Mouse (Mus musculus) heart, embryonic 13.5 days (tissue): Measurements from ENCODE around the gene Epb41l4b. TPM values are rescaled to one million over a fixed set of nuclear protein-coding genes. Genes with fewer than 3 reads are reported as not detected.
A peak's percentile ranks its signal among the peaks of the same experiment; 100 is the strongest.

Source experiments
- ATAC-seq: fragments of 200-750 bp; cut with Nextera tagmentation; 2 replicates; pipeline ENCODE4 v1.8.0; 2017; ENCODE audit warnings: moderate TSS enrichment; ENCODE audit not compliant: insufficient number of reproducible peaks, low FRiP score, low TSS enrichment; ENCODE audit errors: extremely low read depth
- H3K27ac ChIP-seq: fragments of 300-500 bp; sonication (generic); replicated peaks from 2 replicates; pipeline ENCODE4 v1.5.1; 2015; ENCODE audit warnings: moderate library complexity, mild to moderate bottlenecking, inconsistent platforms
- H3K27me3 ChIP-seq: fragments of 300-500 bp; sonication (generic); replicated peaks from 2 replicates; pipeline ENCODE4 v1.6.1; 2015; ENCODE audit warnings: mild to moderate bottlenecking, inconsistent platforms
- H3K36me3 ChIP-seq: fragments of 300-500 bp; sonication (generic); 2 replicates; pipeline ENCODE4 v1.6.1; 2015; ENCODE audit warnings: mild to moderate bottlenecking, inconsistent platforms
- H3K4me1 ChIP-seq: fragments of 300-500 bp; sonication (generic); 2 replicates; pipeline ENCODE4 v1.6.1; 2015; ENCODE audit warnings: inconsistent platforms
- H3K4me2 ChIP-seq: fragments of 300-500 bp; sonication (generic); 2 replicates; pipeline ENCODE4 v1.6.1; 2015; ENCODE audit warnings: inconsistent platforms, mild to moderate bottlenecking, moderate library complexity
- H3K4me3 ChIP-seq: fragments of 300-500 bp; sonication (generic); 2 replicates; pipeline ENCODE4 v1.5.1; 2015; ENCODE audit warnings: moderate library complexity, mild to moderate bottlenecking, inconsistent platforms
- H3K9ac ChIP-seq: fragments of 300-500 bp; sonication (generic); 2 replicates; pipeline ENCODE4 v1.6.1; 2015; ENCODE audit warnings: inconsistent platforms, mild to moderate bottlenecking, moderate library complexity
- H3K9me3 ChIP-seq: fragments of 300-500 bp; sonication (generic); 2 replicates; pipeline ENCODE4 v1.6.1; 2016; ENCODE audit warnings: inconsistent platforms
- WGBS: fragments of 180-500 bp; shearing (Covaris S2); methylation state at CpG from one replicate; pipeline ENCODE4 v1.1.7; 2015; ENCODE audit warnings: mixed read lengths; 5-methylcytosine and 5-hydroxymethylcytosine counted together
- polyA plus RNA-seq: library from polyadenylated mRNA; unstranded; fragments of >200 nt; fragmentation: Nextera tagmentation; extraction: Ambion mirVana; gene quantifications from 2 replicates; pipeline ENCODE4 v1.2.1, GENCODE M21; 2015

The Epb41l4b gene
- polyA plus RNA-seq, 1 experiment from 2014 or later = 0.64 TPM

GRCm38 (mm10) chr4:57055635-57056034 lies 87.6 kb downstream of the Epb41l4b start:
- no peaks in the 10 kb centered on the region for H3K9me3 ChIP-seq
- no peaks in the 10 kb centered on the region for H3K27me3 ChIP-seq
- 0 out of 2 replicates have a peak overlapping the region, but pooled peaks have one; percentile 12 for H3K9ac ChIP-seq
- peaks cover 15% of the 10 kb centered on the region for H3K4me1 ChIP-seq
- H3K4me2 ChIP-seq = peak overlapping the region; percentile 35
- no peak overlapping the region for H3K27ac ChIP-seq
- H3K4me3 ChIP-seq = no peak overlapping the region
- ATAC-seq = no peak
- WGBS = 33% methylated on average over 7 of the region's 7 CpGs
- H3K36me3 ChIP-seq = no peaks in the 10 kb centered on the region

GRCm38 (mm10) chr4:57049281-57049921 lies 93.8 kb downstream of the Epb41l4b start:
- H3K4me1 ChIP-seq = 0 out of 2 replicates have a peak, but pooled peaks cover 3% of the 10 kb centered on the region
- H3K4me2 ChIP-seq = no peak overlapping the region
- H3K4me3 ChIP-seq = no peak overlapping the region
- H3K27me3 ChIP-seq = no peaks in the 10 kb centered on the region
- WGBS = 63% methylated on average over 5 of the region's 5 CpGs
- H3K9ac ChIP-seq = no peak overlapping the region
- no peaks in the 10 kb centered on the region for H3K36me3 ChIP-seq
- ATAC-seq = no peak
- H3K9me3 ChIP-seq = 0 out of 2 replicates have a peak, but pooled peaks cover 2% of the 10 kb centered on the region
- H3K27ac ChIP-seq = no peak overlapping the region

GRCm38 (mm10) chr4:57048566-57048965 lies 94.7 kb downstream of the Epb41l4b start:
- H3K27me3 ChIP-seq = no peaks in the 10 kb centered on the region
- no peak overlapping the region for H3K4me3 ChIP-seq
- H3K4me2 ChIP-seq = no peak overlapping the region
- no peak for ATAC-seq
- no peak overlapping the region for H3K9ac ChIP-seq
- 0 out of 2 replicates have a peak, but pooled peaks cover 4% of the 10 kb centered on the region for H3K9me3 ChIP-seq
- WGBS = 56% methylated on average over 6 of the region's 6 CpGs
- H3K36me3 ChIP-seq = no peaks in the 10 kb centered on the region
- H3K27ac ChIP-seq = no peak overlapping the region
- H3K4me1 ChIP-seq = 0 out of 2 replicates have a peak, but pooled peaks cover 3% of the 10 kb centered on the region

- 67% methylated on average over 9 of the region's 9 CpGs for WGBS
- no peak for ATAC-seq
- no peaks in the 10 kb centered on the region for H3K36me3 ChIP-seq
Observed at GRCm38 (mm10) chr4:57046160-57046571, 97.1 kb downstream of the Epb41l4b start.

GRCm38 (mm10) chr4:57043621-57044020 lies 99.6 kb downstream of the Epb41l4b start:
- Histone ChIP-seq H3K4me3 (no peak overlapping the region), H3K36me3 (no peaks in the 10 kb centered on the region), H3K4me2 (no peak overlapping the region), H3K27me3 (no peaks in the 10 kb centered on the region), H3K9ac (no peak overlapping the region), H3K4me1 (peaks cover 10% of the 10 kb centered on the region), H3K9me3 (0 out of 2 replicates have a peak, but pooled peaks cover 8% of the 10 kb centered on the region), H3K27ac (no peak overlapping the region)
- no peak for ATAC-seq
- 72% methylated on average over 8 of the region's 8 CpGs for WGBS

More at GRCm38 (mm10) chr4:57046160-57046571, 97.1 kb downstream of the Epb41l4b start:
- H3K4me1 ChIP-seq = 0 out of 2 replicates have a peak, but pooled peaks cover 3% of the 10 kb centered on the region
- H3K4me2 ChIP-seq = no peak overlapping the region
- no peak overlapping the region for H3K9ac ChIP-seq
- H3K9me3 ChIP-seq = 0 out of 2 replicates have a peak, but pooled peaks cover 8% of the 10 kb centered on the region
- H3K27ac ChIP-seq = no peak overlapping the region
- no peak overlapping the region for H3K4me3 ChIP-seq
- H3K27me3 ChIP-seq = no peaks in the 10 kb centered on the region

GRCm38 (mm10) chr4:57041661-57042060 lies 101.6 kb downstream of the Epb41l4b start:
- H3K9ac ChIP-seq = no peak overlapping the region
- 0 out of 2 replicates have a peak, but pooled peaks cover 8% of the 10 kb centered on the region for H3K9me3 ChIP-seq
- no peaks in the 10 kb centered on the region for H3K36me3 ChIP-seq
- peaks cover 14% of the 10 kb centered on the region; the same call in 1 of the 2 replicates for H3K27me3 ChIP-seq
- no peak overlapping the region for H3K4me3 ChIP-seq
- WGBS = 84% methylated on average over 6 of the region's 6 CpGs
- peaks cover 8% of the 10 kb centered on the region for H3K4me1 ChIP-seq
- H3K4me2 ChIP-seq = no peak overlapping the region
- H3K27ac ChIP-seq = no peak overlapping the region
- ATAC-seq = no peak

GRCm38 (mm10) chr4:57041211-57041610 lies 102.0 kb downstream of the Epb41l4b start:
- H3K27me3 ChIP-seq = peaks cover 14% of the 10 kb centered on the region; the same call in 1 of the 2 replicates
- peaks cover 8% of the 10 kb centered on the region for H3K4me1 ChIP-seq
- H3K4me2 ChIP-seq = no peak overlapping the region
- no peak overlapping the region for H3K4me3 ChIP-seq
- H3K9me3 ChIP-seq = 0 out of 2 replicates have a peak, but pooled peaks cover 8% of the 10 kb centered on the region
- H3K36me3 ChIP-seq = no peaks in the 10 kb centered on the region
- H3K9ac ChIP-seq = no peak overlapping the region
- ATAC-seq = no peak
- H3K27ac ChIP-seq = no peak overlapping the region
- 95% methylated on average over 4 of the region's 4 CpGs for WGBS

GRCm38 (mm10) chr4:57040481-57040880 lies 102.8 kb downstream of the Epb41l4b start:
- H3K9me3 ChIP-seq = 0 out of 2 replicates have a peak, but pooled peaks cover 8% of the 10 kb centered on the region
- peaks cover 8% of the 10 kb centered on the region for H3K4me1 ChIP-seq
- no peaks in the 10 kb centered on the region for H3K36me3 ChIP-seq
- H3K27ac ChIP-seq = no peak overlapping the region
- H3K27me3 ChIP-seq = peaks cover 14% of the 10 kb centered on the region; the same call in 1 of the 2 replicates
- H3K4me3 ChIP-seq = no peak overlapping the region
- no peak for ATAC-seq
- no peak overlapping the region for H3K4me2 ChIP-seq
- WGBS = 60% methylated on average over 8 of the region's 8 CpGs
- no peak overlapping the region for H3K9ac ChIP-seq

GRCm38 (mm10) chr4:57039127-57040031 lies 103.9 kb downstream of the Epb41l4b start:
- Histone ChIP-seq H3K9ac (peak overlapping the region; percentile 58), H3K27ac (no peak overlapping the region), H3K4me2 (peak overlapping the region; percentile 65), H3K36me3 (no peaks in the 10 kb centered on the region), H3K4me1 (peaks cover 8% of the 10 kb centered on the region), H3K27me3 (peaks cover 14% of the 10 kb centered on the region; the same call in 1 of the 2 replicates), H3K9me3 (0 out of 2 replicates have a peak, but pooled peaks cover 6% of the 10 kb centered on the region), H3K4me3 (peak overlapping the region; percentile 37)
- ATAC-seq = no peak
- 12% methylated on average over 20 of the region's 23 CpGs for WGBS

GRCm38 (mm10) chr4:57037554-57037953 lies 105.7 kb downstream of the Epb41l4b start:
- no peak for ATAC-seq
- no peaks in the 10 kb centered on the region for H3K36me3 ChIP-seq
- peaks cover 8% of the 10 kb centered on the region for H3K4me1 ChIP-seq
- 73% methylated on average over 7 of the region's 7 CpGs for WGBS
- H3K4me2 ChIP-seq = no peak overlapping the region
- H3K9ac ChIP-seq = no peak overlapping the region
- no peak overlapping the region for H3K27ac ChIP-seq
- no peak overlapping the region for H3K4me3 ChIP-seq
- H3K9me3 ChIP-seq = 0 out of 2 replicates have a peak, but pooled peaks cover 4% of the 10 kb centered on the region
- peaks cover 15% of the 10 kb centered on the region; the same call in 1 of the 2 replicates for H3K27me3 ChIP-seq

GRCm38 (mm10) chr4:57034169-57034568 lies 109.1 kb downstream of the Epb41l4b start:
- 62% methylated on average over 4 of the region's 5 CpGs for whole genome bisulfite sequencing
- H3K36me3 ChIP-seq = no peaks in the 10 kb centered on the region
- H3K27ac ChIP-seq = no peak overlapping the region
- no peak overlapping the region for H3K9ac ChIP-seq
- no peaks in the 10 kb centered on the region for H3K9me3 ChIP-seq
- peaks cover 24% of the 10 kb centered on the region; the same call in 1 of the 2 replicates for H3K27me3 ChIP-seq
- ATAC-seq = no peak
- no peak overlapping the region for H3K4me3 ChIP-seq
- peaks cover under 1% of the 10 kb centered on the region for H3K4me1 ChIP-seq
- no peak overlapping the region for H3K4me2 ChIP-seq
